Mouse (Mus musculus) retina, postnatal 7 days (tissue): ENCODE measurements around the gene Tmc8.
"Not testable (repeated sequence)": the region's sequence is repeated elsewhere in the genome, so short reads cannot be mapped to it uniquely, and the experiment has no call there.

Experiments
- DNase-seq: peaks from one replicate; pipeline ENCODE4 v3.0.0-alpha.2; 2012; ENCODE audit warnings: low read depth, low spot score

Tmc8 gene

GRCm38 (mm10) chr11:117825333-117826101 is 43.6 kb downstream of the Tmc8 start, which contains the start of the genes Afmid and Tk1:
Afmid (plus strand) TSS chr11:117825924.
Tk1 (minus strand) TSS chr11:117826092.
- no peak for DNase-seq

- DNase-seq = no peak
These were observed 44.3 kb downstream of the Tmc8 start for GRCm38 (mm10) chr11:117826164-117826563.

GRCm38 (mm10) chr11:117826916-117827315 is 45.0 kb downstream of the Tmc8 start:
- DNase-seq = no peak

GRCm38 (mm10) chr11:117827386-117827785 is 45.5 kb downstream of the Tmc8 start:
- DNase-seq = no peak

GRCm38 (mm10) chr11:117828149-117828887 is 46.4 kb downstream of the Tmc8 start:
- no peak for DNase-seq

- DNase-seq = no peak
These were observed 47.2 kb downstream of the Tmc8 start for GRCm38 (mm10) chr11:117828888-117829604.

GRCm38 (mm10) chr11:117829671-117830215 is 47.9 kb downstream of the Tmc8 start:
- no peak for DNase-seq

GRCm38 (mm10) chr11:117830401-117830800 is 48.5 kb downstream of the Tmc8 start:
- DNase-seq = no peak

GRCm38 (mm10) chr11:117832086-117832969 is 50.5 kb downstream of the Tmc8 start:
- peak; percentile 54 for DNase-seq

- DNase-seq = not testable (repeated sequence)
These were observed 51.6 kb downstream of the Tmc8 start for GRCm38 (mm10) chr11:117833509-117833908.

GRCm38 (mm10) chr11:117834086-117834485 is 52.2 kb downstream of the Tmc8 start:
- no peak for DNase-seq

- no peak for DNase-seq
These were observed 54.4 kb downstream of the Tmc8 start for GRCm38 (mm10) chr11:117836306-117836705.

- DNase-seq = no peak
These were observed 56.7 kb downstream of the Tmc8 start for GRCm38 (mm10) chr11:117838572-117838971.

- no peak for DNase-seq
These were observed 57.1 kb downstream of the Tmc8 start for GRCm38 (mm10) chr11:117839021-117839420.

GRCm38 (mm10) chr11:117840910-117841309 is 59.0 kb downstream of the Tmc8 start:
- DNase-seq = no peak
